Comparison of ENCODE assay signal across 21 mouse cellular contexts in genomic region chr10:77024231-77024630, GRCm38 (mm10). TPM values are rescaled to one million over a fixed set of nuclear protein-coding genes. Genes with fewer than 3 reads are reported as not detected.
DNase-seq lines count a peak whose midpoint lies in the region; ATAC-seq and TF ChIP-seq lines count a peak whose summit lies in the region.
"Had no signal": no experiment of that assay in that cellular context is flagged by ENCODE, and none has a peak within 500 bp of the region (broad histone marks: within the 10 kb centered on the region; RNA-seq: fewer than 3 reads in every experiment).

No protein-coding gene starts in this region.

- no peaks in the 10 kb centered on the region for H3K4me1 ChIP-seq in intestine, embryonic 15.5 days (replicated peaks)
- H3K4me1 ChIP-seq in intestine, postnatal 0 days (replicated peaks; ENCODE audit: control insufficient read depth, insufficient read depth, low read length): no peaks in the 10 kb centered on the region
- H3K4me1 ChIP-seq in small intestine, adult 2 months (ENCODE audit: control insufficient read depth, insufficient read depth, insufficient read length, low read length): peaks cover 24% of the 10 kb centered on the region
- no peaks in the 10 kb centered on the region for H3K4me1 ChIP-seq in stomach, postnatal 0 days (replicated peaks; ENCODE audit: control insufficient read depth, insufficient read depth)
- H3K4me1 ChIP-seq in lung, adult 2 months (ENCODE audit: control insufficient read depth, insufficient read depth, low read length): no peaks in the 10 kb centered on the region
- peaks cover 3% of the 10 kb centered on the region; the same call in 1 of the 2 replicates for H3K4me1 ChIP-seq in thymus, adult 2 months (replicated peaks; ENCODE audit: control insufficient read depth, insufficient read depth, low read length)
- H3K4me1 ChIP-seq: embryonic facial prominence, embryonic 12.5 days; forebrain, embryonic 13.5 days had no signal

- no peak for TF ChIP-seq EP300 in stomach, postnatal 0 days (optimal IDR thresholded peaks at IDR 0.05)

- H3K27ac ChIP-seq in intestine, embryonic 15.5 days: 0 out of 2 replicates have a peak overlapping the region, but pooled peaks have one; percentile 7
- H3K27ac ChIP-seq in intestine, postnatal 0 days (ENCODE audit: low read depth, low read length): peak overlapping the region; percentile 85
- H3K27ac ChIP-seq in small intestine, adult 2 months (ENCODE audit: insufficient read depth, low read depth, low read length): peak overlapping the region; percentile 48; the same call in 1 of the 2 replicates
- no peak overlapping the region for H3K27ac ChIP-seq in stomach, postnatal 0 days (replicated peaks)
- no peak overlapping the region for H3K27ac ChIP-seq in thymus, adult 2 months (ENCODE audit: control insufficient read depth, insufficient read depth, low read length)
- H3K27ac ChIP-seq: embryonic facial prominence, embryonic 10.5 days; embryonic facial prominence, embryonic 12.5 days; forebrain, embryonic 13.5 days; forebrain, embryonic 15.5 days had no signal

- peak; percentile 33 for DNase-seq in stomach, postnatal 0 days (ENCODE audit: low spot score)
- DNase-seq in lung, postnatal 14 days: no peak
- DNase-seq in lung, adult 2 months: no peak
- DNase-seq in thymus, adult 2 months: no peak
- DNase-seq: adrenal gland, adult 8-10 months; adrenal gland, postnatal 14 days; adrenal gland, postnatal 36 days; cerebellum, adult 11-12 months; cerebellum, adult 2 months; cerebellum, adult 9-10 months; cerebellum, postnatal 10 days; cerebellum, postnatal 25 days; forebrain, postnatal 0 days had no signal

- H3K36me3 ChIP-seq in intestine, embryonic 15.5 days: no peaks in the 10 kb centered on the region
- H3K36me3 ChIP-seq in intestine, postnatal 0 days (ENCODE audit: control insufficient read depth, insufficient read depth): no peaks in the 10 kb centered on the region
- no peaks in the 10 kb centered on the region for H3K36me3 ChIP-seq in small intestine, adult 2 months (ENCODE audit: control insufficient read depth, insufficient read depth, low read length)
- H3K36me3 ChIP-seq in stomach, postnatal 0 days (ENCODE audit: control insufficient read depth, insufficient read depth, low read length): no peaks in the 10 kb centered on the region
- H3K36me3 ChIP-seq in thymus, adult 2 months (ENCODE audit: control insufficient read depth, insufficient read depth, low read length): no peaks in the 10 kb centered on the region
- H3K36me3 ChIP-seq: embryonic facial prominence, embryonic 10.5 days; embryonic facial prominence, embryonic 12.5 days; forebrain, embryonic 15.5 days had no signal

- peak; percentile 61 for ATAC-seq in intestine, embryonic 15.5 days
- peak; percentile 22 for ATAC-seq in intestine, postnatal 0 days
- ATAC-seq in stomach, postnatal 0 days (ENCODE audit: low FRiP score, low TSS enrichment): peak; percentile 35; the same call in 1 of the 2 replicates
- ATAC-seq in cerebellum, adult (ENCODE audit: insufficient number of reproducible peaks, low FRiP score, low TSS enrichment): no peak
- ATAC-seq: forebrain, embryonic 13.5 days; forebrain, embryonic 15.5 days; forebrain, postnatal 0 days had no signal

- WGBS in intestine, embryonic 15.5 days: 62% methylated on average over 5 of the region's 5 CpGs
- 39% methylated on average over 5 of the region's 5 CpGs for WGBS in intestine, postnatal 0 days
- 24% methylated on average over 5 of the region's 5 CpGs for whole genome bisulfite sequencing in small intestine, adult 2 months
- WGBS in stomach, postnatal 0 days: 55% methylated on average over 5 of the region's 5 CpGs
- 74% methylated on average over 5 of the region's 5 CpGs for WGBS in lung, adult 2 months
- 89% methylated on average over 5 of the region's 5 CpGs for WGBS in thymus, adult 2 months

- no peak for TF ChIP-seq POLR2A in small intestine, adult 2 months (IDR thresholded peaks at IDR 0.05; ENCODE audit: low read depth, low read length)
- TF ChIP-seq POLR2A in lung, adult 2 months (IDR thresholded peaks at IDR 0.05; ENCODE audit: borderline replicate concordance, extremely low read depth, low read depth, low read length): no peak
- no peak for TF ChIP-seq POLR2A in thymus, adult 2 months (IDR thresholded peaks at IDR 0.05; ENCODE audit: control insufficient read depth, extremely low read depth, insufficient read depth, low read length, poor library complexity)

- H3K9ac ChIP-seq in intestine, embryonic 15.5 days: no peak overlapping the region
- no peak overlapping the region for H3K9ac ChIP-seq in intestine, postnatal 0 days (ENCODE audit: low read depth, low read length)
- H3K9ac ChIP-seq in stomach, postnatal 0 days (ENCODE audit: low read length): no peak overlapping the region
- H3K9ac ChIP-seq: embryonic facial prominence, embryonic 12.5 days; forebrain, embryonic 13.5 days; forebrain, embryonic 15.5 days; forebrain, postnatal 0 days had no signal

- no peak overlapping the region for H3K4me3 ChIP-seq in intestine, embryonic 15.5 days (replicated peaks)
- H3K4me3 ChIP-seq in intestine, postnatal 0 days (ENCODE audit: low read depth, low read length): no peak overlapping the region
- no peak overlapping the region for H3K4me3 ChIP-seq in small intestine, adult 2 months (ENCODE audit: low read depth, low read length)
- no peak overlapping the region for H3K4me3 ChIP-seq in stomach, postnatal 0 days (ENCODE audit: low read depth, low read length)
- H3K4me3 ChIP-seq in lung, adult 2 months (replicated peaks; ENCODE audit: extremely low read depth, low read depth, low read length): no peak overlapping the region
- no peak overlapping the region for H3K4me3 ChIP-seq in thymus, adult 2 months (ENCODE audit: control insufficient read depth, insufficient read depth, low read length)
- H3K4me3 ChIP-seq: embryonic facial prominence, embryonic 10.5 days; embryonic facial prominence, embryonic 12.5 days; forebrain, embryonic 13.5 days; forebrain, embryonic 15.5 days had no signal

- no peaks in the 10 kb centered on the region for H3K27me3 ChIP-seq in intestine, embryonic 15.5 days (replicated peaks)
- H3K27me3 ChIP-seq in intestine, postnatal 0 days (replicated peaks; ENCODE audit: control insufficient read depth, insufficient read depth, low read length): no peaks in the 10 kb centered on the region
- H3K27me3 ChIP-seq in small intestine, adult 2 months (ENCODE audit: control insufficient read depth, insufficient read depth, low read length): no peaks in the 10 kb centered on the region; the same call in 1 of the 2 replicates
- H3K27me3 ChIP-seq in stomach, postnatal 0 days (ENCODE audit: control insufficient read depth, insufficient read depth, low read length): no peaks in the 10 kb centered on the region
- H3K27me3 ChIP-seq in thymus, adult 2 months (ENCODE audit: control insufficient read depth, insufficient read depth, low read length): no peaks in the 10 kb centered on the region
- H3K27me3 ChIP-seq: forebrain, embryonic 13.5 days; forebrain, embryonic 15.5 days had no signal

- no peak overlapping the region for H3K4me2 ChIP-seq in intestine, embryonic 15.5 days (replicated peaks)
- no peak overlapping the region for H3K4me2 ChIP-seq in intestine, postnatal 0 days (replicated peaks; ENCODE audit: low read depth)
- no peak overlapping the region for H3K4me2 ChIP-seq in stomach, postnatal 0 days (replicated peaks; ENCODE audit: low read depth)
- H3K4me2 ChIP-seq: embryonic facial prominence, embryonic 12.5 days; forebrain, embryonic 13.5 days; forebrain, embryonic 15.5 days had no signal

- no peak for TF ChIP-seq CTCF in intestine, postnatal 0 days (IDR thresholded peaks at IDR 0.05; ENCODE audit: low read depth)
- TF ChIP-seq CTCF in small intestine, adult 2 months (IDR thresholded peaks at IDR 0.05; ENCODE audit: extremely low read depth, insufficient read length, insufficient replicate concordance, low read depth, low read length): no peak
- no peak for TF ChIP-seq CTCF in stomach, postnatal 0 days (IDR thresholded peaks at IDR 0.05; ENCODE audit: low read depth)
- TF ChIP-seq CTCF in lung, adult 2 months (IDR thresholded peaks at IDR 0.05; ENCODE audit: insufficient read depth, low read length): no peak
- no peak for TF ChIP-seq CTCF in thymus, adult 2 months (IDR thresholded peaks at IDR 0.05; ENCODE audit: borderline replicate concordance, control insufficient read depth, extremely low read depth, insufficient read depth, low read length, poor library complexity)

- no peaks in the 10 kb centered on the region for H3K9me3 ChIP-seq in intestine, embryonic 15.5 days
- no peaks in the 10 kb centered on the region for H3K9me3 ChIP-seq in intestine, postnatal 0 days (ENCODE audit: control insufficient read depth)
- no peaks in the 10 kb centered on the region for H3K9me3 ChIP-seq in stomach, postnatal 0 days (ENCODE audit: control insufficient read depth, low read length)
- H3K9me3 ChIP-seq: embryonic facial prominence, embryonic 10.5 days; embryonic facial prominence, embryonic 12.5 days; forebrain, embryonic 13.5 days; forebrain, embryonic 15.5 days had no signal

RNA-seq across cellular contexts. Expression of gene Slc19a1, which starts 7.8 kb away (rescaled TPM):
- polyA plus RNA-seq in intestine, embryonic 15.5 days (2015; fragmentation: Nextera tagmentation; extraction: Ambion mirVana): 43.1 and 50.9 TPM in 2 replicates
- polyA plus RNA-seq in intestine, postnatal 0 days (2015; fragmentation: Nextera tagmentation; extraction: Ambion mirVana): 60.0 and 61.9 TPM in 2 replicates
- 44.6 and 131 TPM in 2 replicates for polyA plus RNA-seq in small intestine, adult 2 months (2012; rRNA removed)
- 13.9 and 14.2 TPM in 2 replicates for polyA plus RNA-seq in stomach, postnatal 0 days (2015; fragmentation: Nextera tagmentation; extraction: Ambion mirVana)
- polyA plus RNA-seq in lung, adult 2 months (2012; rRNA removed): 26.4 and 26.7 TPM in 2 replicates
- 97.7 and 110 TPM in 2 replicates for polyA plus RNA-seq in thymus, adult 2 months (2012; rRNA removed)

Comparison
In these comparisons a context has a peak if more than half of its experiments do, and no peak if none do; other contexts are left out.
1. H3K27ac ChIP-seq: peak in intestine, embryonic 15.5 days (single experiment), intestine, postnatal 0 days (single experiment) and small intestine, adult 2 months (single experiment); none in stomach, postnatal 0 days (single experiment) and thymus, adult 2 months (single experiment).